Mouse (Mus musculus): ENCODE data around the gene Akap6.
"Not testable (repeated sequence)": the region's sequence is repeated elsewhere in the genome, so short reads cannot be mapped to it uniquely, and the experiment has no call there.

The Akap6 gene

DNA sequence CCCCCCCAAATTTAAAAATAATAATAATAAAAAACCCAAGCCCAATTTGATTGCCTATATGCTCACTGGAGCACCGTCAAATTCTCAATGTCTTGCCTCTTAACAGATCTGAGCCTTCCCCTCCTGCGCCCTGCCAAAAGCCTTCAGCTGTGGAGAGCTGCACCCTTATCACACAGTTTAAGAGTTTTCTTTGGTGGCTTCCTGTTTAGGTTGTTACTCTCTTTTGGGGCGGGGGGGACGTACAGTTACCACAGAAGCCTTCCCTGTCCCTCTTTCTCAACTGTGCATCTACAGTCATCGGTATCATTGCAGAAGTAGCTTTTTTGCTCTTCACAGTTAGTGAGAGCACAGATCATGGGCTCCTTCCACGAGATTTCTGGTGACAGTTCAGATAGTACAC lies 19.2 kb downstream of the Akap6 start:
- DNase-seq: no peak

DNA sequence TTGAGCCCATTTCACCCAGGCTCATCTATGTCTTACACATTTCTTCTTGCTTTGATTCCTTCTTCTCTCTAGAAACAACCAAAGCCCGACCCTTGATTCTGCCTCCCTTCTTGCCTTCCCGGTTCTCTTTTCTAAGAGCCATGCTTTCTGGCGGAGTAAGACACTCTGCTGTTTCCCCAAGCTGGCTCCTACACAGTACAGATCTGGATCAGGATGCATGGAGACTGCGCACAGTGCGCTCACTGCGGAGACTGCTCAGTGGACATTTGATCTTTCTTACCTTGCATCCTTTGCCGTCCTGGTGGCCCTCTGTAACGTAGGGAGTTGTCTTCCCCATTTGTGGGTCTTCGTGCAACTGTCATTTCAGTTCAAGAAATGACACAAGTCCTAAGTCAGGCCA lies 20.0 kb downstream of the Akap6 start:
- no peak for DNase-seq

DNA sequence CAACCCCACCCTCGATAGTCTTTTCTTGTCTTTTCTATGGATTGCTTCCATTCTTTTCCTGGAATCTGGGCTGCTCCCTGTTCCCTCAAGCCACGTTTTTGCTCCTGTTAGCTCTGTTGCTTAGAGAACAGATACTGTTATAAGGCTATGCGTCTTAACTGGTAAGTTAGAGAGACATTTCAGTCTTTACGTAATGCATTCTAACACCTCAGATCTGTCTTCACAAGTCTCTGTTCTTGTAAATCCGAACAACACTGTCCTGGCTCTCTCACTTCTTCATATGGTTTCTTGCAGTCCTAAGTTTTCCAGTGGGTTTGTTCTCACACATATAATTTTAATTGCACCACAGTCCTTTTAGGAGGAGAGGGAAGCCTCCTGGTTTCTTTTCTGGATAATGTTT lies 20.5 kb downstream of the Akap6 start:
- no peak for DNase-seq

DNA sequence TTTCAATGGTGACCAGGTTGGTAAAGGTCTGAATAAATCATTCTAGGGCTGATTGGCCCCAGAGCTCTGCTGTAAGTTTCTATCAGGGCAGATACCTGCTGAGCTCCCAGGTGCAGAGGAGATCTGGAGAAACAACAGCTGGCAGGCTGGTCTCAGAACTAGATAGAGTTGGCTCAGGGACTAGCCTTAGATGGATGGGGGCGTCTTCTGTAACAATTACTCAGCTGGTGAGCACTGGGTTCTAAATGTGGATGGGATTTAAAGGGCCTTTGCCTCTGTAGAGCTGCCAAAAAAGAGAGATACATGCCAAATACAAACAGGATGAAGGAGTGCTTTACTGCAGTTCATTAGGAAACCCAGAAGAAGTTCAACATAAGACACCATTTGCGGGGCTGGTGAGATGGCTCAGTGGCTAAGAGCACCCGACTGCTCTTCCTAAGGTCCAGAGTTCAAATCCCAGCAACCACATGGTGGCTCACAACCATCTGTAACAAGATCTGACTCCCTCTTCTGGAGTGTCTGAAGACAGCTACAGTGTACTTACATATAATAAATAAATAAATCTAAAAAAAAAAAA lies 24.9 kb downstream of the Akap6 start:
- DNase-seq: not testable (repeated sequence)

DNA sequence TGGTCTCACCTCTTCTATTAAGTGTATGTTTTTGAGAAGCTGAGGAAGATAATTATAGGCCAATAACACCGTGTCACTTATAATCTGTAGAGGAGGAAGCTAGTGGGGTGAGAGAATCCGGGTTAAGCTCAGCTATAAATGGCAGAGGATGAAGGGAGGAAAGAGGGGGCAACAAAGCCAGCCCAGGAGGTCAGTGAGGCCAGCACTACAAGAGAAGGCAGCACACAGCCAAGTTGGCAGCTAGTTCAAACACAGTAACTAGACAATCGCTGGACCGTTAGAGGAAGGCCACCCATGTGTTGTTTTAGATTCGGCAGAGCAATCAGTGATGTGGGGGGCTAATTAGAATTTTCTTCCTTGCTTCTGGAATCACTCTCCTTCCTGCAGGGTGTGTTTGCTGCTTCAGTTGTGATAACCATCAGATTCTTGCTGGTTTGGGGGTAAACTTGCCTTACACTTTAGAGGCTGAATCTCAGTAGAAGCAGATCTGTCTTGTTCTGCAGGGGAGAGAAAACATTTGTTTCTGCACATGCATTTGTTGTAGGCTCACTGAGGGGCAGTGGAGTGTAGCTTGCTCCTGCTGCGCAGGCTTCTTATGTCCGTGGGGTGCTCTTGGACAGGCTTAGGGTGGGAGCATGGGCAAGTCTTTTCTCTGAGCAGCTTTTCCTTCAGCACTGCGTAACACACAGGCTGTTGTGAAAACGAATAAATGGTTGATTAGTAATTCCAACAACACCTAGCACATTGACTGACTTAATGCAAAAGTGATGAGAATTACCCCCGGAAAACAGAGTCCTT lies 27.4 kb downstream of the Akap6 start:
- DNase-seq: no peak

DNA sequence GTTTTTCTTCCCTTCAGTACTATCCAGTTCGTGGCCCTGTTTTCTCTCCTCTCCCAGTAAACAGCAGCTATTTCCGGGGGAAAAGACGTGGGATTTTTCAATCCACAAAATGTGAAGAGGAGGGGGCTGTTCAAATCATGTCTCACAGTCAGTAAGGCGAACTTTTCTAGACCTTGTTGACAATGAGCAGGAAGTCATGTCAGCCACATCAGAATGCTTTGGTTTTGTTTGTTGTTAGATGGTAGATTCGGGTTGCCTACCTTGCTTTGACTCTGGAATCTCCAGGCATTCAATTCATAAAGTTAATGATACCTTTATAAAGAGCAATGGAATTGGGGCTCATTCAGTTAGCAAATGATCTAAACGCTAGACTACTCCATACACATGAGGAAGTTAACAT lies 30.2 kb downstream of the Akap6 start:
- DNase-seq: no peak

DNA sequence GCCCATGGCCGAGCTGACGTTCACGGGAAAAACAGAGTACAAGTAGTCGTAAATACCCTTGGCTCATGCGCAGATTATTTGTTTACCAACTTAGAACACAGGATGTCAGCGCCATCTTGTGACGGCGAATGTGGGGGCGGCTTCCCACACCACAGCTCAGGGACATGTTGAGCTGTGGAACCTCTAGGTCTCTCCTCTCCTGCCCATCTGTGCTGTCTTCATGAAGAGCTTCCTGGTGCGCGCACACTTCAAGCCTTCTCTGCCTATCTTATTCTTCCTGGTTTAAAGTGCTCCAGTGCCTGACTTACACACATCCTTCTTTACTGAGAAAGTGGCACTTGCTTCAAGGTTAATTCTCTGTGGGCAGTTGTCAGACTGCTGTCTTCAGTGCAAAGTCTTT lies 36.0 kb downstream of the Akap6 start:
- DNase-seq: not testable (repeated sequence)

DNA sequence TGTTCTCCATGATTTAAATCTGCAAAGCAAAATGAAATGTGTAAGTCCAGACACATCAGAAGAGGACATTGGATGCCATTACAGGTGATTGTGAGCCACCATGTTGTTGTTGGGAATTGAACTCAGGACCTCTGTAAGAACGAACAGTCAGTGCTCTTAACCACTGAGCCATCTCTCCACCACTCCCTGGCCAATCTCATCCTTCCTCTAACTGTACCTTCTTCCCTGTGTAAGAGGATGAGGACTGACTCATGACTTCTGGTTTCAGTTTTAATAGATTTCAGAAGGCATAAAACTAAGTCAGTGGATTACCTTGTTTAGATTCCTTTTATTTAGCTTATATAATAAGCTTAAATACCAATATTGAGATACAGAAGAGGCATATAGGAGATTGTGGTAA lies 38.0 kb downstream of the Akap6 start:
- no peak for DNase-seq

DNA sequence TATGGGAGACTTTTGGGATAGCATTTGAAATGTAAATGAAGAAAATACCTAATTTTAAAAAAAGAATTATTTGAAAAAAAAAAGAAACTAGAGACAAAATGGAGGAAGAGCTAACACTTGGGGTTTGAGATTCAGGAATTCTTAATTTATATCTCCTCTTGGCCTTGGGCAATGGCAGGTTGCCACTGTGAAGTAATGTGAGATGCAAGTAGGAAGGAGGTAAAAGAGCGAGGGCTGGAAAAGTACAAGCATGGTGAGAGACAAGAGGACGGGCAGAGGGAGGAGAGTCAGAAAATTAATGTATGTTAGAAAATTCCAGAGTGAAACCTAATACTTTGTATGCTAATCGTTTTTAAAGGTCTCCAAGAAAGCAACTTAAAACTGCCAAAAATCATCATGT lies 40.1 kb downstream of the Akap6 start:
- no peak for DNase-seq

DNA sequence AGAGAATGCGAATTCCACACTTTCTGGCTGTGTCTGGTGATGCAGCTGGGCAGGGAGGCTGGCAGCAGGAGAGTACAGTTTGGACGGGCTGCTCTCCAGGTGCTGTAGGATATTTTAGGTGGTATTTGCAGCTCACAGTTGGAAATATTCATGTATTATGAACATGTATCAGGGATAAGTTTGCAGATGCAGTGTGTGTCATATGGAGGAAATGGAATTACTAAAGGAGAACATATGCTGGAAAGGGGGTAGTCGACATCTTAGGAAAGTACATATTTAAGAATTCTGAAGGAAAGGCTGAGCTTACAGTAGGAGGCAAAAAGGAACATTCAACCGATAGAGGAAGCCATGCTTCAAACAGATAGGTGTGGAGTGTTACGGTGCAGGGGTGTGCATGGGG lies 42.6 kb downstream of the Akap6 start:
- no peak for DNase-seq

DNA sequence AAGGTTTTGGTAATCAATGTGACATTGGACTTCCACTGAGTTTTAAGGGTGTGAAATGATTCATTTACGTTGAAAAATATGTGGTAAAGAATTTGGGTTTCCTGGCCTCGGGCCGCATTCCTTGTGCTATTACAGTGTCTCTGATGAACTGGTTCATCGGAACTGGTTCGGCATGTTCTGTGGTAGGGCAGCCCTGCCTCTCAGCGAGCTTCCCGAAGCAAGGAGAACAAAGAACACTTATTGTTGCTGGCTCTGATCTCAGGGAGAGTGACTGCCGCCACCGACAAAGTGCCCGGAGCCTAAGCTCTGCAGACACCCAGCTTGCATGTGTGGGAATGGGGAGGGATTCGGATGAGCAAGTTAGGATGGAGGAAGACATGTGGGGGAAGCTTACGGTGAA lies 50.8 kb downstream of the Akap6 start:
- no peak for DNase-seq

DNA sequence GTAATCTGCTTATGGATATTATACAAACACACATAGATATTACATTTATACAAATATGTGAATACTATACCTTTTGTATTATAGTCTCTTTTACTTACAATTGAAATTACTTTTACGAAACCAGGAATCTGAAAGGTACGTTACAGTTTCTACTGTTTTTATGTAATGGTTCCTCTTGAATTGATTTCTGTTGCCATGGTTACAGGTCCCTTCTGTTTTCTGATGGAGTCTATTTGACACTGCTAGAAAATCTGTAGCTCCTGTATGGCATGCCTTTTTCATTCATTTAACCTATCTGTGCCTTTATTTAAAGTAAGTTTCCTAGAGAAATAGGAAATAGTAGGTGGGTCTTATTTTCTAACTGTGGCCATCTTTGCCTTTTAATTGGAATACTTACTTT lies 56.5 kb downstream of the Akap6 start:
- no peak for DNase-seq

DNA sequence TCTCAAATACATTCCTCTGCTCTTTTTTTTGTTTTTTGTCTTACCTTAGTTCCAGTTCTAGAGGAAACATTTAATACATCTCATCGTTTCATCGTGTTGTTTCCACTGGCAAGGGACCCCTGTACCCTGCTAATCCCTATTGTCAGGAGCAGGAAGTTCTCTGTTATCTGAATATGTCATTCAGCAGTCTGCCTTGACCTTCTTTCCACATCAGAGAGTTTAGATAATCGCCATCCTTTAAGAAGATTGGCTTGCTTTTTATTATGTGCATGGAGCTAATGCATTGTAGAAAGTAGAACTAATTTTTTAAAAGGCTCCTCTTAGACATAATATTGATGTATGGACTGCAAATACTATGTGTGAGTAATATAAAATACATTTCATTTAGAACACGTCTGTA lies 58.7 kb downstream of the Akap6 start:
- DNase-seq: no peak

DNA sequence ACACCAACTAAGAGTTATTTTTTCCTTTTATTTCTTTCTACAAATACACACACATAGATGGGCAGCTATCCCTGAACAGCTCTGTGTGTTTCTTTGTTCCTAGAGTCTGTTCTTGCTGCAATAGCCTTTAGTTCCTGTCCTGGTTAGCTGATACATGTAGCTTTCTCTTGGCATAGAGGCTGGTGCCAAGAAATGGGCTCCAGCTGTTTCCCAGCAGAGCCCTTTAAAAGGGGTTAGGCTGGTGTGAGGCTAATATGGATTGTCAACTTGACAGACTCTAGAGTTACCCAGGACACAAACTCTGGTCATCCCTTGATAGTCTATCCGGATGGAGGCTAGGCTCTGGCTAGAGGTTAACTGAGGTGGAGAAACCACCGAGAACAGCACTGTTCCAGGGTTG lies 64.9 kb downstream of the Akap6 start:
- no peak for DNase-seq

DNA sequence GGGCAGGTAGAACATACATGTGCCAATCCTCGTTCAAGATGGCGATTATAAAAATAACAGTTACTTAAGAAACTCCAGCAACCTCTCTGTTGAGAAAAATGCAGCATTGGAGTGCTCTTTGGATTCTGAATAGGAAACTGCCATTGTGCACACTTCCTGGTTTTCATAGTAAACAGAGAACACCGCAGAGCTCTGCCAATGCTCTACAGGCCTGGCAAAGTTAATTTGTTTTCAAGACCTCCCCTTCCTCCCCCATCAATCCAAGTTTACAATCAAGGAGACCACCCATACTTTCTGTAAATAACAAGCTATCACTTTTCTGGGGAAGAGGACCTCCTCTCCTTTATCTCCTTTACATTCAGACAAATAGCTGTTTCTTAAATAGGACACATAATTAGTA lies 65.6 kb downstream of the Akap6 start:
- DNase-seq: no peak

DNA sequence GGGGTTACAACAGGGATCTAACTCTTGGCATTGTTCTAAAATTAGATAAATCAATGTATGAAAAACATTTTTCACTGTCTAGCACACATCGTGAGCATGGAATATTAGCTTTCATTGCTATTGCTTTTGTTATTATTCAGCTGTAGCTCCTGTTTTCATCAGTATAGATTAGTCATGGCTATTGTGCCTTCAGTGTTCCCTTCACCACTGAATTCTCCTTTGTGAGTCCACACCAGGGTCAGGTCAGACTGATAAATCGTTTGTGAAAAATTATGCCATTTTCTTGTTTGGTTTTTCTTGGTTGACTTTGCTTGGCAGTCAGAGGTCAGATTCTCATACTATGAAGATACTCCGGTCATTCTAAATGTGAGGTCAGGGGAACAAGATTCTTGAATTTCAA lies 70.4 kb downstream of the Akap6 start:
- DNase-seq: no peak

DNA sequence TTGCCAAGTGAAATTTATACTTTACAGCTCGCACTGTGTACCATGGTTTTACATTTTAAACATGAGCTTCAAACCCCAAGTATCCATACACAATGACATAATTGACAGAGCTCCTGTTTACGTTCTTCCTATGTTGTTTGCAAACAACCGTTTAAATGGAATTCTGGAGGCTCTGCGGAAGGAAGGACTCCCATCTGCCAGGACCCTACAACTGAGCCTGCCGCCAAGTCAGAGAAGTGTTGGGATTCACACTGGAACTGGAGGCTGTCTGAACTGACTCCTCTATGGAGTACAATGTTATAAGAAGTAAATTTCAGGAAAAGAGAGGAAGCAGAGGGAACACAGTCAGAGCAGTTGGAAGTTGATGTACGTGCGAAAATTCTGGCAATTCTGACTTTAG lies 72.7 kb downstream of the Akap6 start:
- no peak for DNase-seq

DNA sequence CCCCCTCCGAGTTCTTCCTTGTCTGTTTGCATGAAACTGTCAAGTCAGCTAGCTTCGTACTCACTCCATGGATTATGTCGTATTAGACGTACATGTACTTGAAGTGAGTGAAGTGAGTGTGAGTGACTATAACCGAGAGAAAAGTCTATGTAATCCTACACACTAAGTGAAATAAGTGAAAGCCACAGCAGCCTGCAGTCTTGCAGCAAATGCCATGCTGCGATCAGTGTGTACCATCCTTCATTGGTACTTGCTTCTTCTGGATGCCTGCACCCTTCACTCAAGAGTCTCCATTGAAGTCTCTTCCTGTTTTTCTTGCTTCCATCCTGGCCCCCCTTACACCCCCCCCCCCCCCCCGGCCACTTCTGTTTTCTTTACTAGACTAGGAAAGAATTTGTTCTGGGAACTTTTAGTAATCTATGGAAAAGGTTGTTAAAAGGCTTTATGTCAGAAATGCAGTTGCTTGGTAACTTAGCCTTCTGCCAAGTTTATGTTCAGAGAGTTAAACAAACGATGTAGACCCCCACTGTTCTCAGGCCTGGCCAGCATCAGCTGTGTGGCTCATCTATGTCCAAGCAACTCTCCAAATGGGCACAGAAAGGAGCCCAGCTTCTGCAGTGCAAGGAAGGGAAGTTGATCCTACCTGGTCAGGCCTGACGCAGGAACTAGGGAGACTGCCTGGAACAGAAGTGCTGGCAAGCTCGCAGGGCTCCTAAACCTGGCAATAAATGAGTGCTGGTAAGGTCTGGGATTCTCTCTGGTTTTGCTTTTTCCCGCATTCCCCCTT lies 73.5 kb downstream of the Akap6 start:
- DNase-seq: peak; percentile 41

DNA sequence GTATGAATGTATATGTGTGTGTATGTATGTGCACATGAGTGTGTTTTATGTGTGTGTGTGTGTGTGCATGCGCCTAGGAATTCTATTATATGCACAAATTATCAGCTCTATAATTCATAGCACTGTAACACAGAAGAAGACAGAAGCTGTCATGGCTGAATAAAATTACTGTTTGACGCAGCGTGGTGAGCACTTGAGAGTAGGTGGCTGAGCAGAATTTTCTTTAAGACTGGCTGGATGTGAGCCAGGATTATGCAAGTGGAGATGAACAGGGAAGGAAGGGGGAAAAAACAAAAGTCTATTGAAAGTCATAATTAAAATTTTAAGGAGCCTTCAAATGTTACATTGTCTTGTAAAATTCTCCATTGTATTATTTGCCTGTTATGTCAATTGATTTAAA lies 74.7 kb downstream of the Akap6 start:
- no peak for DNase-seq

DNA sequence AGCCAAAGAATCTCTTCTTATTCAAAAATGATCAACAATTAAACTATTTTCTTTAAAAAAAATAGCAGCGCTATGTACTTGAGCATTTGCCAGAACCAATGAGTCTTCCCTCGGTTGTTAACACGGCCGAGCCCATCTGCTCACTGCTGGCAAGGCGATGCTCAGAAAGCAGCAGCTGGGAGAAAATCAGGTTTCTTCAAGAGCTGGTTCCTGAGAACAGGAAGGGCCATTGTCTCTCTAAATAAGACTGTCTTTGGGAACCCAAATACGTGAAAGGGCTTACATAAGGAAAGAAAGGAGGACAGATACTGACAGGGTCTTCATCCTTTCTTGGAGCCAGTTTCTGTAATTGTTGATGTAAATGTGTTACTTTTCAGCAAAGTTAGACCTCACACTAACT lies 75.2 kb downstream of the Akap6 start:
- DNase-seq: peak; percentile 52

DNA sequence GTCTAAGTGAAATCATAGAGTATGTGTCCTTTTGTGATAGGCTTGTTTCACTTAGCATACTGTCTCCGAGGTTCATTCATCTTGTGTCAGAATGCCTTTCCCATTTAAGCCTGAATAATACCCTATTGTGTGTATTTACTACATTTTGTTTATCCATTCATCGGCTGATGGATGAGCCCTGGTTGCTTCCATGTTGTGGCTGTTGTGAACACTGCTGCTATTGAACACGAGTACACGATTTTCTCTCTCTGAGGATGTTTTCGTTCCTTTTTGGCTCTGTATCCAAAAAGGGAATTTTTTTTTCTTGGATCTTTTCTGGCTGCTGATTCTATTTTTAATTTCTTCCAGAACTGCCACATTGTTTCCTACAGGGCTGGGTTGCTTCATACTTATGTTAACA lies 81.0 kb downstream of the Akap6 start:
- no peak for DNase-seq

DNA sequence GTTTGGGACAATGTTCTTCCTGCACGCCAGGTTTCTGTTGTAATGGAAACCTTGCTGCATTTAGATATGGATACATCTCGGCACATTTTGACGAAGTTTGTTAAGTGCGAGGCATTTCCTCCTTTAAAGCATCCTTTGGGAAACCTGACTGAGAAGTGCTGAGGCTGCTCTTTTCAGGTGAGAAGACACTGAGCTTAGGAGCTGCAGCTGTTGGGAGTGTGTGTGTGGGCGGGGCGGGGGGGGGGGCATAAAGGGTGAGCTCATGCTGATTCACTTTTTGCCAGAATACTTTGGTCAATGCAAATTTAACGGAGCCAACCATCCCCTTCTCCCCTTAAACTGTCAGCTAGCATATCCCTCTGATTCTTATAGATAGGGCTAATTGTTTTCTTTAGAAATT lies 81.9 kb downstream of the Akap6 start:
- DNase-seq: no peak

DNA sequence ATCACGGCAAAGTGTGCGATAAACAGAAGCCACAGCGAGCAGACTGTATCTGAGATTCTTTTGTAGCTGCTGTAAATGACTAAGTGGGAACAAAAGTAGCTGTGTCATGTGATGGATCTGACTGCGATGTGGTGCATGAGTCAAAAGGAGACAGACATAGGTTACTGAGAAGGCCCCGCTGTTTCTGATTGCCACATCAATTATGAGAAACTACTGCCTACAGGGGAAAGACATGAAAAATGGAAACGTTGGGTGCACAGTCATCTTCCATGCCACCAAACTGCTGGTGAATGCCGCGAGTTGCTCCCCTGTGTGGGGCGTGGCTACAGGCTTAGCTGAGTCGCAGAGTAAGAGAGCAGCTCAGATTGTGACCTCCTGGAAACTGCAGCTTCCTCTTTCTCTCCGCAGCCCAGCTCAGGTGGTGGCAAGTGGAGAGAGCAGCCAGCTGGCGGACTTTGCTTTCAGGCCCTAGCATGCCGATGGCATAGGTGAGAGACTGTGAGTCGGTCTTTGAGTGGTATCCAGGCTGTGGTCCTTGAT lies 83.8 kb downstream of the Akap6 start:
- peak; percentile 66 for DNase-seq

DNA sequence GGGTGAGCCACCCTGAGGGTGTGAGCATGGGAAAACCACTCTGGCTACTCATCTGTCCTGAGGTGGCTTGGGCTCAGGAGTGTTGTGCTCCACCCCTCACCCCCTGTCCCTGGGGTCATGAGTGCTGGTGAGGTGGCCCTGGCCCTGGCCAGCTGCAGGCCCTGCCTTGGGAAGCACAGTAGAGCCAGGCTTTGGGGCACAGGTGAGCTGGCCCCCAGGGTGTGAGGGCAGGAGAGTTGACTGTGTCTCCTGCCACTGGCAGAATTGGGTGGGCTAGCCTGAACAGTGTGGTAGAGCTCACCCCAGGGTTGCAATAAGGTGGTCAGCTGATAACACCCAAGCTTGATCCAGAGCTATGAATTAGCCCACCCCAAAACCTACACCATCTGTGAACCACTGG lies 86.0 kb downstream of the Akap6 start:
- no peak for DNase-seq
